Mouse (Mus musculus) B cell, adult (primary cell): ENCODE results near the gene Gpalpp1. TPM values are rescaled to one million over a fixed set of nuclear protein-coding genes. Genes with fewer than 3 reads are reported as not detected.

ENCODE experiments used
- total RNA-seq: library from RNA; stranded (reverse); gene quantifications from 4 replicates; pipeline ENCODE4 v1.2.4, GENCODE M21; 2023; ENCODE audit not compliant: inconsistent age

Gpalpp1 gene
- total RNA-seq, result 19.0 to 21.3 TPM (median 19.7 TPM) in 4 replicates

DNA sequence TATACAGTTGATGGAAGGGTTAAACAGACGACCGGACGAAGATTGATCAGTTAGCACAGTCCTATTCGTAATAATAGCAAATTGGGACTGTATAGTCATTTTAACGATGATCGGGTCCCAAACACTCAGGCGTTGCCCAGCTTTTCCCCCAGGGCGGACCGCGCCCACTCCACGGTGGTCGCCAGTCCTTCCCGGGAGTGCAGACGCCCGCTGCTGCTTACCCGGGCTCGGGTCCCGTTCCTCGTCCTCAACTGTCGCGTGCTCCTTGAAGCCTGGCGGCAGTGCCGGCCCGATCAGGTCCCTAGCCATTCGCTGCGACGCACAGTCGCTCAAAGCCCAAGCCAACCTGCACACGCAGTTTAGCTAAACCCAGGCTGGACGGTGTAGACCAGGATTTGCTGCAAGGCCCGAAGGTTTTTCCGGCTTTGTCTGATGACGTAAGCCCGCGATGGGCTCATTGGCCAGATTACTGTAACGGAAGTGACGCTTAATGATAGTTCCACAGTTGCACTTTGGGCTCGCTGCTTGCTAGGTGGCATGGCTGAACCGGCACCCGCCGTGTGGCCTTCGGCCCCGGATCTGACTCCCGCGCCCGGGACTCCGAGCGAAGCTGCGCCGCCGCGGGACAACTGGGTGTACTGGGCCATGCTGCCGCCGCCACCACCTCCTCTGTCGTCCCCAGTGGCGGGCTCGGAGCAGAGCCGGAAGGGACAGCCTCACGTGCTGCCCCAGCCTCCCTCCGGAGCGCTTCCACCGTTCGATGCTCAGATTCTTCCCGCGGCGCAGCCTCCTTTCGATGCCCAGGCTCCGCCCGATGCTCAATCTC, at the start of gene Gpalpp1, which contains the start of gene Nufip1:
Gene Gpalpp1, minus strand, starts transcription at position 365 of the 826 bp plus-strand sequence.
Gene Nufip1, plus strand, starts transcription at position 496 of the 826 bp plus-strand sequence.

Other genes with a start within 250 kb of the Gpalpp1 start
- not detected in 4 replicates for gene Kctd4, start 155.8 kb downstream of the Gpalpp1 start, total RNA-seq
- gene Gtf2f2, start 99.9 kb downstream of the Gpalpp1 start, total RNA-seq, result 25.6 to 29.4 TPM (median 28.2 TPM) in 4 replicates
- 15.6 to 17.8 TPM (median 16.6 TPM) in 4 replicates for gene Nufip1, start 131 bp upstream of the Gpalpp1 start, total RNA-seq